In genomic region chr14:104457966-104458710, GRCm38 (mm10) we compare ENCODE assay signal across 17 mouse cellular contexts. TPM values are rescaled to one million over a fixed set of nuclear protein-coding genes. Genes with fewer than 3 reads are reported as not detected.
DNase-seq lines count a peak whose midpoint lies in the region; ATAC-seq and TF ChIP-seq lines count a peak whose summit lies in the region.
"Had no signal": no experiment of that assay in that cellular context is flagged by ENCODE, and none has a peak within 500 bp of the region (broad histone marks: within the 10 kb centered on the region; RNA-seq: fewer than 3 reads in every experiment).

No protein-coding gene starts in this region.

- WGBS in hindbrain, embryonic 11.5 days: under 1% methylated on average over 20 of the region's 20 CpGs
- WGBS in hindbrain, postnatal 0 days: 2% methylated on average over 20 of the region's 20 CpGs
- 1% methylated on average over 20 of the region's 20 CpGs for WGBS in midbrain, embryonic 16.5 days

- no peak for TF ChIP-seq CTCF in hindbrain, postnatal 0 days (IDR thresholded peaks at IDR 0.05; ENCODE audit: low read depth)

- peaks cover 33% of the 10 kb centered on the region for H3K27me3 ChIP-seq in hindbrain, embryonic 11.5 days (ENCODE audit: control insufficient read depth, insufficient read depth, low read length)
- H3K27me3 ChIP-seq in hindbrain, postnatal 0 days (ENCODE audit: insufficient read depth, low read length): peaks cover 57% of the 10 kb centered on the region
- H3K27me3 ChIP-seq in midbrain, embryonic 16.5 days (ENCODE audit: control insufficient read depth, insufficient read depth, low read depth, low read length): peaks cover 16% of the 10 kb centered on the region
- peaks cover 2% of the 10 kb centered on the region; the same call in 1 of the 2 replicates for H3K27me3 ChIP-seq in splenic B cell, adult 2 months (ENCODE audit: control insufficient read depth, insufficient read depth, low read length, poor library complexity, severe bottlenecking)

- H3K9me3 ChIP-seq in hindbrain, embryonic 11.5 days (ENCODE audit: control insufficient read depth, low read length): no peaks in the 10 kb centered on the region
- H3K9me3 ChIP-seq in hindbrain, postnatal 0 days (ENCODE audit: low read length): no peaks in the 10 kb centered on the region
- no peaks in the 10 kb centered on the region for H3K9me3 ChIP-seq in midbrain, embryonic 16.5 days (replicated peaks; ENCODE audit: control insufficient read depth, low read length, poor library complexity, severe bottlenecking)
- H3K9me3 ChIP-seq: limb, embryonic 12.5 days had no signal

- DNase-seq in hindbrain, embryonic 11.5 days (ENCODE audit: low spot score): peak; percentile 62
- DNase-seq in hindbrain, postnatal 0 days (ENCODE audit: low spot score): no peak
- peak; percentile 5 for DNase-seq in induced T-regulatory cell, adult 2 months (ENCODE audit: low read depth)
- DNase-seq in splenic B cell, adult 2 months (ENCODE audit: low read depth, low spot score): peak; percentile 14
- DNase-seq in thymus, postnatal 10 days (ENCODE audit: low spot score in 2 of 2): no peak
- DNase-seq in kidney, postnatal 25 days: no peak
- no peak for DNase-seq in cerebellum, postnatal 4 days (ENCODE audit: low spot score in 2 of 2)
- DNase-seq: adrenal gland, postnatal 36 days; layer of hippocampus, adult 9-11 months; spleen, adult 18-20 months; thymus, postnatal 36 days had no signal

- H3K36me3 ChIP-seq in hindbrain, embryonic 11.5 days (ENCODE audit: control insufficient read depth, insufficient read depth, low read length): no peaks in the 10 kb centered on the region
- H3K36me3 ChIP-seq in hindbrain, postnatal 0 days (ENCODE audit: insufficient read depth, low read length): no peaks in the 10 kb centered on the region
- H3K36me3 ChIP-seq in midbrain, embryonic 16.5 days (ENCODE audit: control insufficient read depth, insufficient read depth, low read length): no peaks in the 10 kb centered on the region
- no peaks in the 10 kb centered on the region for H3K36me3 ChIP-seq in splenic B cell, adult 2 months (ENCODE audit: control insufficient read depth, insufficient read depth, low read length, poor library complexity, severe bottlenecking)
- H3K36me3 ChIP-seq: limb, embryonic 12.5 days had no signal

- H3K4me3 ChIP-seq in hindbrain, embryonic 11.5 days (ENCODE audit: low read depth, low read length): no peak overlapping the region
- no peak overlapping the region for H3K4me3 ChIP-seq in hindbrain, postnatal 0 days (ENCODE audit: low read length)
- peak overlapping the region; percentile 7; the same call in 1 of the 2 replicates for H3K4me3 ChIP-seq in midbrain, embryonic 16.5 days (ENCODE audit: low read depth, low read length)
- H3K4me3 ChIP-seq: limb, embryonic 12.5 days had no signal

- no peak overlapping the region for H3K4me2 ChIP-seq in hindbrain, embryonic 11.5 days (replicated peaks; ENCODE audit: low read depth, low read length)
- H3K4me2 ChIP-seq in hindbrain, postnatal 0 days (ENCODE audit: low read depth, low read length): no peak overlapping the region
- peak overlapping the region; percentile 41 for H3K4me2 ChIP-seq in midbrain, embryonic 16.5 days (ENCODE audit: low read length)
- H3K4me2 ChIP-seq: limb, embryonic 12.5 days had no signal

- H3K9ac ChIP-seq in hindbrain, embryonic 11.5 days (ENCODE audit: low read depth, low read length): no peak overlapping the region
- H3K9ac ChIP-seq in hindbrain, postnatal 0 days (replicated peaks; ENCODE audit: low read length): no peak overlapping the region
- no peak overlapping the region for H3K9ac ChIP-seq in midbrain, embryonic 16.5 days (ENCODE audit: low read depth, low read length)
- H3K9ac ChIP-seq: limb, embryonic 12.5 days had no signal

- ATAC-seq in hindbrain, embryonic 11.5 days (ENCODE audit: low FRiP score): no peak
- ATAC-seq in hindbrain, postnatal 0 days: no peak
- ATAC-seq in midbrain, embryonic 16.5 days: no peak

- no peaks in the 10 kb centered on the region for H3K4me1 ChIP-seq in hindbrain, embryonic 11.5 days (replicated peaks; ENCODE audit: control insufficient read depth, insufficient read depth, low read length)
- no peaks in the 10 kb centered on the region for H3K4me1 ChIP-seq in hindbrain, postnatal 0 days (ENCODE audit: insufficient read depth, low read length)
- peaks cover 5% of the 10 kb centered on the region for H3K4me1 ChIP-seq in midbrain, embryonic 16.5 days (ENCODE audit: control insufficient read depth, insufficient read depth, low read length)

- no peak overlapping the region for H3K27ac ChIP-seq in hindbrain, embryonic 11.5 days (ENCODE audit: low read depth, low read length)
- no peak overlapping the region for H3K27ac ChIP-seq in hindbrain, postnatal 0 days
- H3K27ac ChIP-seq in midbrain, embryonic 16.5 days (ENCODE audit: low read length): peak overlapping the region; percentile 15; the same call in 1 of the 2 replicates
- H3K27ac ChIP-seq: kidney, postnatal 0 days; limb, embryonic 12.5 days; stomach, postnatal 0 days had no signal

RNA-seq across cellular contexts. Expression of gene Pou4f1, which starts 9.7 kb away (rescaled TPM):
- polyA plus RNA-seq in hindbrain, embryonic 11.5 days (2014; fragmentation: Nextera tagmentation; extraction: Ambion mirVana): 56.5 and 71.1 TPM in 2 replicates
- 7.7 and 8.0 TPM in 2 replicates for total RNA-seq in hindbrain, postnatal 0 days (2014; rRNA removed)
- 19.0 and 21.8 TPM in 2 replicates for polyA plus RNA-seq in hindbrain, postnatal 0 days (2015; fragmentation: Nextera tagmentation; extraction: Ambion mirVana)
- polyA plus RNA-seq in midbrain, embryonic 16.5 days (2015; fragmentation: Nextera tagmentation; extraction: Ambion mirVana): 63.1 and 75.6 TPM in 2 replicates
- total RNA-seq: common myeloid progenitor, adult 5-6 weeks had no signal
- polyA plus RNA-seq: liver, embryonic 16.5 days had no signal

Comparison
In these comparisons a context has a peak if more than half of its experiments do, and no peak if none do; other contexts are left out.
1. DNase-seq: peak in hindbrain, embryonic 11.5 days (single experiment), induced T-regulatory cell, adult 2 months (single experiment) and splenic B cell, adult 2 months (single experiment); none in hindbrain, postnatal 0 days (single experiment), thymus, postnatal 10 days (0 of 2), kidney, postnatal 25 days (0 of 2) and cerebellum, postnatal 4 days (0 of 2).